Mouse (Mus musculus): ENCODE data around the gene Cpm. TPM values are rescaled to one million over a fixed set of nuclear protein-coding genes. Genes with fewer than 3 reads are reported as not detected.
"Not testable (repeated sequence)": the region's sequence is repeated elsewhere in the genome, so short reads cannot be mapped to it uniquely, and the experiment has no call there.

Cpm gene
- total RNA-seq, 4 experiments from 2014 or later, result 1.3 to 2.2 (median 1.5) TPM

DNA sequence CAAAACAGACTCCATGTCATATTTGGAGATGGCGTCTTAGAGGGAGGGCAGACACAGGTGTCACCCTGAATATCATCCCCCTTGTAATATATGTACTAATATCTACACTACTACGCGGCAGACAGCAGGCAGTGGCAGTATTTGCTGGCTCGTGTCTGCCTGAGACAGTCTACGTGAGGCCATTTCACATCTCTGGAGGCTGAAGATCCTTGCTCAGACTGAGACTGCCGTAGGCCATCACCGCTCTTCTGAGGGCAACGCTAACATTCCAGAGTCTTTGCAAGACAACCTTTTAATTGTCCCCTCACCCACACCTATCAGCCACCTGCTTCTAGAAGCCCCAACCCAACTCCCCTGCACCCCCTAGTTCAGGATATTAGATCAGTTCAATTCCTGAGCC, 84.2 kb downstream of the Cpm start:
- no peak for DNase-seq (ENCODE audit: low spot score in 2 of 2)

DNA sequence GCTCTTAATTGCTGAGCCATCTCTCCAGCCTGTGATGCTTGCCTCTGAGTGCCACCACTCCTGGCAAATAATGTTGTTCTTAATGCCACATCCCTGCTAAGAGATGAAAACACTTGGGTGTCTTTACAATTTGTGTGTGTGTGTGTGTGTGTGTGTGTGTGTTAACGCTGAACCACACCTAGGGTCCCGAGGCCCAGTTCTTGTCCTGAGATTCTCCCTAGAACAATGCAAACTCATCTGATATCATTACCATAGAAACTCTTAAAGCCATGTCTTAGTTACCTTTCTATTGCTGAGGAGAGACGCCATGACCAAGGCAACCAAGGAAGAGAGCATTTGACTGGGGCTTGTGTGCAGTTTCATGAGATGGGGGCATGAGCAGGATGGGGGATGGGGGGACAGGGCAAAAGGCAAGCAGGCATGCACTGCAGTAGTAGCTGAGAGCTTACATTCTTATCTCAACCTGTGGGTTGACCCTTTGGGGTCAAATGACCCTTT, 84.8 kb downstream of the Cpm start:
- no peak for DNase-seq (ENCODE audit: low spot score in 2 of 2)

DNA sequence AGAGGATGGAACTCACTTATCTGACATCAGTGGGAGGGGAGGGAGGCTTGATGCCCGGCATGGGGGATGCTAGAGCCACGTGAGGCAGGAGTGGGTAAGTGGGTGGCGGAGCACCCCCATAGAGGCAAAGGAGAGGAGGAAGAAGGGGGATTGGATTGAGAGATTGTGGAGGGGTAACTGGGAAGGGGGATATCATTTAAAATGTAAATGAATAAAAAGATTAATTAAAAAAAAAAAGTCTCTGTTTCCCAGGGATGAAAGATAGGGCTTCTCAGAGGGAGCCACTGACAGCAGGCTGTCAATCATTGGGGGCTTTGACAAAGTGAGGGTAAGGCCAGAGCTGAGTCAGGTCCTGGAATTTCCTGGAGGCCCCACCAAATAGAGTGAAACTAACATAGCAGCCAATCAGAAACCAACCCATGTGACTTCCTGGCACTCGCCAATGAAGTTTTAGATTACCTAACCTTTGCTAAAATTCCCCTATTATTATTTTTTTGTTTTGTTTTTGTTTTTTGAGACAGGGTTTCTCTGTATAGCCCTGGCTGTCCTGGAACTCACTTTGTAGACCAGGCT, 85.7 kb downstream of the Cpm start:
- no peak for DNase-seq (ENCODE audit: low spot score in 2 of 2)

DNA sequence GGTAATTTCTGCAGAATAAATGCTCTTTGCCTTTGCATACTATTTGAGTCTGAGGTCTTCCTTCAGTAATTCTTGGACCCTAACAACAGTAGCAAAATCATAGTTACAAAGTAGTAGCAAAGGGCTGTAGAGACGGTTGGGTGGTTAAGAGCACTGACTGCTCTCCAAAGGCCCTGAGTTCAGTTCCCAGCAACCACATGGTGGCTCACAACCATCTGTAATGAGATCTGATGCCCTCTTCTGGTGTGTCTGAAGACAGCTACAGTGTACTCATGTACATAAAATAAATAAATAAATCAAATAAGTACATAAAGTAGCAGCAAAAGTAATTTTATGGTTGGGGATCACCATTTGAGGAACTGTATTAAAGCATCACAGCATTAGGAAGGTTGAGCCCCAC, 86.4 kb downstream of the Cpm start:
- DNase-seq (ENCODE audit: low spot score in 2 of 2), result not testable (repeated sequence)

DNA sequence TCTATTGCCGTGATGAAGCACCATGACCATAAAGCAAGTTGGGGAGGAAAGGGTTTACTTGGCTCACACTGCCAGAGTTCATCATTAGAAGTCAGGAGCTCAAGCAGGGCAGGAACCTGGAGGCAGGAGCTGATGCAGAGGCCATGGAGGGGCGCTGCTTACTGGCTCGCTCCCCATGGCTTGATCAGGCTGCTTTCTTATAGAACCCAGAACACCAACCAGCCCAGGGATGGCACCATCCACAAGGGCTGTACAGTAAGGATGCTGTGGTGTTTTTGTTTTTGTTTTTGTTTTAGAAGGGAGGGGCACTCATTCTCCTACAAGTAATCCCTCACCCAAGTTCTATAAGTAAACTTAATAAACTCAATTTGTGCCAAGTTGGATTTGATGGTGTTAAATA, 87.4 kb downstream of the Cpm start:
- DNase-seq (ENCODE audit: low spot score in 2 of 2), result no peak

DNA sequence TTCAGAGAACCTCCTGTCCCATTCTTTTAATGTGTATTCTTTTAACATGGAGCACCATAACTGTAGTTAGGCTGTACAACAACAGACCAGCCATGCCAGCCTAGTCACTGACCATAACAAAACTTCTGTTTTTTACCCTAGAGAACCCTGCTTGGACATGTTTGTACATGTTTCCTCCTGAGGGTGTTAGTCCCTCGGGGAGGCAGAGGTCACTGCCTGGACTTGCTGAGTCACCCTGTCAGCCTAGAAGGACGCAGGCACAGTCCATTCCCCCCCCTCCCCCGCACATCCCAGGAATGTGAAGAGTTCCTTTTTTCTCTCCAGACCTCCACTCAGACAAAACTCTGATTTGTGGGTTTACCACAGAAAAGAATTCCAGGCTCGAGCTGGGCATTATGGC, 88.3 kb downstream of the Cpm start:
- DNase-seq (ENCODE audit: low spot score in 2 of 2), result peak in 1 of 2 experiments; percentile 28

DNA sequence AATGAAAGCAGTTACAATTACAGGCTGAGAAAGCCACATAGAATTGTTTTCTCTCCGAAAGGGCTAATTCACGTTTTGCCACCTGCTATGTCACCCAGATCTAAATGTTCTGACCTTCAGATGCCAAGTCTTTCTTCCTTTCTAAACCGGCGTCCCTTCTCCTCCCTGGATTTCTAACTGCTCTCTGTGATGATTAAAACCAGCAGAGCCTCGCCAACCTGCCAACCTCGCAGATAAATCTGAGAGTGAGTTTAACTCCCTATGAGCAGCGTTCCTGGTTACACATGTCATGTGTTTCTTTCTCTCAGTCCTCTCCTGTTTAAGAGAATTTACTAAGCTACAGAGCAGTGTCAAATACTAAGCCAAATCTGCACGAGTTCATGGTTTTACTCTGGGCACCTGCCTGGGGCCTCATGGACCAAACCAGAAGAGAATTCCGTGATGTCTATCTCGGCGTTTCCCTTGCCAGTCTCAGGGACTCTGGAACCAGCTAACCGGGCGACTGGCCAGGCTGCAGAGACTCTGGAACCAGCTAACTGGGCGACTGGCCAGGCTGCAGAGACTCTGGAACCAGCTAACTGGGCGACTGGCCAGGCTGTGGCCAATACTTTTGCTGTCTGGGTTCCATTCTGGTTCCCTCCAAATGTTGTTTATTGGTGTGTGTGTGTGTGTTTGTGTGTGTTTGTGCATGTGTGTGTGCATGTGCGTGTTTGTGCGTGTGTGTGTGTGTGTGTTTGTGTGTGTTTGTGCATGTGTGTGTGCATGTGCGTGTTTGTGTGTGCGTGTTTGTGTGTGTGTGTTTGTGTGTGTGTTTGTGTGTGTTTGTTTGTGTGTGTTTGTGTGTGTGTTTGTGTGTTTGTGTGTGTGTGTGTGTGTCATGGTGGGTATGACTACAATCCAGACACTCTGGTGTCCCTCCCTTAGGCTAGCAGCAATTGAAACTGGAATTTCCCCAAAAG, 89.1 kb downstream of the Cpm start:
- DNase-seq (ENCODE audit: low spot score in 2 of 2), result no peak

DNA sequence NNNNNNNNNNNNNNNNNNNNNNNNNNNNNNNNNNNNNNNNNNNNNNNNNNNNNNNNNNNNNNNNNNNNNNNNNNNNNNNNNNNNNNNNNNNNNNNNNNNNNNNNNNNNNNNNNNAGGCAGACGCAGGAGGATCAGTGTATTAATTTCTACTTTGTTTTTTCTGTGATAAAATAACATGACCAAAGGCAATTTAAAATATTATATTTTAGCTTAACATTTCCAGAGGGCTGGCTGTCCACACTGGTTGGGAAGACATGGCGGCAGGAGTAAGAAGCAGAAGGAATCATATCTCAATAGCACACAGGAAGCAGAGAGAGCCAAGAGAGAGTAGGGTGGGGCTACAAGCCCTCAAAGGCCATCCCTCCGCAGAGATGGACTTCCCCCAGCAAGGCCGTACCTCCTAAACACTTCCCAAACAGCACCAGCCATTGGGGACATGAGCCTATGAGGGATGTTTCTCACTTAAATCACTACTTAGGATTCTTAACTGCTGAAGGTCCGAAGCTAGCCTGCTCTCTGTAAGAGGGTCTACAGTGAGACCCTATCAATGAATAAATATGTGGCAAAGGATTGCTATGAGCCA, 94.9 kb downstream of the Cpm start:
- DNase-seq (ENCODE audit: low spot score in 2 of 2), result no peak

DNA sequence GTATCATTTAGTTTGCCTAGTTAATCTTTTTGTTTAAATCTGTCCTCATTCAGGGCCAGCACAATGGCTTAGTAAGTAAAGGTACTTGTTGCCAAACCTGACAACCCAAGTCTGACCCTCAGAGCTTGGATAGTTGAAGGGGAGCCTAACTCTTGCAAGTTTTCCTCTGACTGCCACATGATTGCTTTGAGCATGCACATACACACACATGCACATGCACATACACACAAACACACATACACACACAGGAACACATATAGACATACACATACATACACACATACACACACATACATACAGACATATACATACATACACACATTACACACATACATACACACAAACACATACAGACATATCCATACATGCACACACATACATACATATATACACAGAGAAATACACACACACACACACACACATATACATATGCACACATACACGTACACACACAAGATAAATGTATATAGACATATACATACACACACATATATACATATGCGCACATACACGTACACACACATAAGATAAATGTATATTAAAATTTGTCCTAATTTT, 95.6 kb downstream of the Cpm start:
- no peak for DNase-seq (ENCODE audit: low spot score in 2 of 2)

DNA sequence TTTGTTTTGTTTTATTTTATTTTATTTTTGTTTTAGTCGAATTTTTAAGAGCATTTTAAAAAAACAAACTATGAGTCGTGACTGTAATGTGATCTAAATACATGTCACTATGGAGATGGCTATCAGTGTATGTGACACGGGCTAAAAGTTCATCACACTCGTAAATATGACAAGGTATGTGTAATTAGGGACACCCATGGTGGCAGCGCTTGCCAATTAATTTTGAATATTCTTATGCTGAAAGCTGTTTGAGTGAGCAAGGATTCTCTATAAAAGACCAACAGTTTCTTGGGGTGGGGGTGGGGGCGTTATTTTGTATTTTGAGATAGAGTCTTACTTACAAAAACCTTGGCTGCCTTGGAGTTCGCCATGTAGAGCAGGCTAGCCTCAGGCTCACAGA, 96.4 kb downstream of the Cpm start:
- no peak for DNase-seq (ENCODE audit: low spot score in 2 of 2)

DNA sequence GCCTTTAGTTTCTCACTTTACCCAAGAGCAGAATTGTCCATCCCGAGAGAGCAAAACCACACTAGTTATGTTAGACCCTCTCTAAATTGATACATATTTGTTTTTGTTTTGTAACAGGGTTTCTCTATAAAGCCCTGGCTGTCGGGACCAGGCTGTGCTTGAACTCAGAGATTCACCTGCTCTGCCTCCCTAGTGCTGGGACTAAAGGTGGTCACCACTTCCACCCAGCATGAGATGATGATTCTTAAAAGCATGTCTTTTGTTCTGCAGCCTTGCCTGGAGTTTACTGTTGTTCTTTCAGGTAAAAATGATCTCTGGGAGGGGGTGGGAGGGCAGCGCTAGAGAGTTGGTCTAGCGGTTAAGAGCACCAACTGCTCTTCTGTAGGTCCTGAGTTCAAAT, 97.0 kb downstream of the Cpm start:
- no peak for DNase-seq (ENCODE audit: low spot score in 2 of 2)

DNA sequence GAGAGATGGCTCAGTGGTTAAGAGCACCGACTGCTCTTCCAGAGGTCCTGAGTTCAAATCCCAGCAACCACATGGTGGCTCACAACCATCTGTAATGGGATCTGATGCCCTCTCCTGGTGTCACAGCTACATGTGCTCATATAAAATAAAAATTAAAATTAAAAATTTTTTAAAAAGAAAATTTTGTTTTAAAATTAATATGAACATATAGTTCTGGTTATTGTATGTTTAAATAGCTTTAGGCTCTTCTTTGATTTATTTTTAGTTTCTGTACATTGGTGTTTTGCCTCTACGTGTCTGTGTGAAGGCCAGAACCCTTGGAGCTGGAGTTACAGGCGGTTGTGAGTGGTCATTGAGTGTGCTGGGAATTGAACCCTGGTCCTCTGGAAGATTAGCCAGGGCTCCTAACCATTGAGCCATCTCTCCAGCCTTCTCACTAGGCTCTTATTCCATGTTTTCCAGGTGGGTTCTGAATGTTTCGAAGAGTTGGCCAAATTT, 97.6 kb downstream of the Cpm start:
- DNase-seq (ENCODE audit: low spot score in 2 of 2), result no peak

DNA sequence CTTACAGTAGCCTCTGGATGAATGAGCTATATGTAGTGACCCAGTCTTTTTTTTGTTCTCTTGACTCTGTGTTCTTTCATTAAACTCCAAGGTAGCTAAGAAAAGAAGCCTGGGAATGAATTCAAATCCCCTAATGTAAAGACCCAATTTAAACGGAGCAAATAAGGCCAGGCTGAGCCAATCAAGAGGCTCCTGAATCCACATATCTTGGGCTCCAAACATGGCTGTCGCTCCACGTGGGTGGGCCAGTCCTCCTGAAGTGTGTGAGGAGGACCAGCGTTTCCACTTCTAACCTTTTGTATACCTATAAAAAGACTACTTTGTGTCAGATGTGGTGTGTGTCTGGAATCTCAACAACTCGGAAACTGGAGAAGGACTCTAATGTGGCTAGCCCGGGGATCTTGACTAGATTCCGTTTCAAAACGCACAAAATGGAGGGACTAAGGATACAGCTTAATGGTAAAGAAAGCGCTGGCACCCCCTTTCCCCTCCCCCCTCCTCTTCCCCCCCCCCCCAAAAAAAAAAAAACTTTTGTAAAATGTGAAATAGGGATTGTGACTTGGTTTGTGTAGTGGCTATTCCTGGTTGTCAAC, 98.3 kb downstream of the Cpm start:
- no peak for DNase-seq (ENCODE audit: low spot score in 2 of 2)

DNA sequence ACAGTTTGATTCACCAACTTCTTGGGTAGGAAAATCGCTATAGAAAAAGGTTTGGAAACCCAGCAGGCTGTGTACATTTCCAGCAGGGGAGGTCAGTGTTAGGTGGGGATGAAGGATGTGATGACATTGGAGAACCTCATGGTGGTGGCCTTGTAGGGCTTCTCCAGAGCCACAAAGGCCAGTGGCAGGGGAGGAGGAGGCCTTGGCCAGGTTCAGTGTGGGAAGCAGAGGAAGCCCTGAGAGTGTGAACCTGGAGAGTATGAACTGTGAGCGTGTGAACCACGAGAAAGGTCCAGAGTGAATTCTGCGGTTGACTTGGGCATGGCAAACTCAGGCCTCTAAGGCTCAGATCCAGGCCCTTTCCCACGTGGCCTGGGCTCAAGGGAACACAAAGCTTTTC, 99.3 kb downstream of the Cpm start:
- no peak for DNase-seq (ENCODE audit: low spot score in 2 of 2)

DNA sequence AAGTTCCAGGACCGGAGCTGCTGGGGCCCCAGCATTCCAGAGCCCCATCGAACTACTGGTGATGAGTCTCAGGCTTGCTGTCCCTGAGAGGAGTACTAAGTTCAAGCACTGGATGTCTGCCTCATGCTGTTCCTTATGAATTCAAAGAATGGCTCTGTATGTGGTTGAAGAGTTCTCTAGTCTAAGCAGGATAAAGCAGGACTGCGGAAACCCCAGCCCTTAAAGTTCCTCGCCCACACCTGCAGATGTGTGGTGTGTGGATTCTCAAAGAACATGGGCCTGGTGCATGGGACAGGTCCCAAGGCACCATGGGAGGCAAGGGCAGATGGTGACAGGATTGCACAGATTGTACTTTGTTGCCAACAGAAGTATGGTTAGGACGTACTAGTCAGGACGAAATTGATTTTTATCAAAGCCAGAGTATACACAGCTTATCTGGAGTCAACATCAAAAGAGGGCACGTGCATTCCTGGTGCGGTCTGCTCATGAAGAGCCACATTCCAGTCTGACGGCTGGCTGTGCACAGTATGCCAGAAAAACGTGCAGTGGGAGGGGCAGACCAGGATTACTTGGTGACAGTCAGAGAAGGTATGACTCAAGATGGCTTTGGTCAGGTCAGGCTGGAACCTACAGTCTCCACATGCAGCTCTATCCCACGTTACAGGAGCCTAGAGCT, 100.0 kb downstream of the Cpm start:
- DNase-seq (ENCODE audit: low spot score in 2 of 2), result no peak

DNA sequence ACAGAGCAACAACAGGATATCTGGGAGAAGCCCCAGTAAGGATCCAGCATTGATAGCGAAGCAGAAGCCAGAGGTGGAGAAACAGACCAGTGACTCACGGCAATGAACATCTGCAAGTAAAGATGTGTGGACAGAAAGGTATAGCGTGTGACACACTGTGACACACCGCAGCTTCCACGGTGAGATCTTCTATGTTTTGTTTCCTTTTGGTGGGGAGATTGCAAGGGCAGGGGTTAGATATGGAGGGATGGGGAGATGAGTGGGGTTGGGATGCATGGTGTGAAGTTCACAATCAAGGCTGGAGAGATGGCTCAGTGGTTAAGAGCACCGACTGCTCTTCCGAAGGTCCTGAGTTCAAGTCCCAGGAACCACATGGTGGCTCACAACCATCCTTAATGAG, 100.8 kb downstream of the Cpm start:
- no peak for DNase-seq (ENCODE audit: low spot score in 2 of 2)

DNA sequence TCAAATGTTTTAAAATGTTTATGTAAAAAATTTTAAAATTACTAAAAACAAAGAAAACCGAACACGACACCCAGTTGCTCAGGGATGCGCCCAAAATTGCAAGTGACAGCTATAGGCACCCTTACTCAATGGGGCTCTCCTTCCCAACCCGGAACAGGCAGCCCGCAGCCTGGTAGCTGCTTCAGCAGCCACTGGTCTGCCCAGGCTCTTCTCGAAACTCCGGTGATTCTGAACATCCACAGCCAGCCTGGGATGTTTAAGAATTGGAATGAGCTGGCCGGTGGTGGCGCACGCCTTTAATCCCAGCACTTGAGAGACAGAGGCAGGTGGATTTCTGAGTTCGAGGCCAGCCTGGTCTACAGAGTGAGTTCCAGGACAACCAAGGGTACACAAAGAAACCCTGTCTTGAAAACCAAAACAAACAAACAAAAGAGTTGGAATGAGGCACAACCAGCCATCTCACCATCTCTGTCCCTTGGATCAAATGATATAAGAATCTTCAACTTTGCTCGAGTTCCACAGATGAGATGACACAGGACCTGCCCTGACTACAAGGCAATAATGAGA, 101.4 kb downstream of the Cpm start:
- no peak for DNase-seq (ENCODE audit: low spot score in 2 of 2)

DNA sequence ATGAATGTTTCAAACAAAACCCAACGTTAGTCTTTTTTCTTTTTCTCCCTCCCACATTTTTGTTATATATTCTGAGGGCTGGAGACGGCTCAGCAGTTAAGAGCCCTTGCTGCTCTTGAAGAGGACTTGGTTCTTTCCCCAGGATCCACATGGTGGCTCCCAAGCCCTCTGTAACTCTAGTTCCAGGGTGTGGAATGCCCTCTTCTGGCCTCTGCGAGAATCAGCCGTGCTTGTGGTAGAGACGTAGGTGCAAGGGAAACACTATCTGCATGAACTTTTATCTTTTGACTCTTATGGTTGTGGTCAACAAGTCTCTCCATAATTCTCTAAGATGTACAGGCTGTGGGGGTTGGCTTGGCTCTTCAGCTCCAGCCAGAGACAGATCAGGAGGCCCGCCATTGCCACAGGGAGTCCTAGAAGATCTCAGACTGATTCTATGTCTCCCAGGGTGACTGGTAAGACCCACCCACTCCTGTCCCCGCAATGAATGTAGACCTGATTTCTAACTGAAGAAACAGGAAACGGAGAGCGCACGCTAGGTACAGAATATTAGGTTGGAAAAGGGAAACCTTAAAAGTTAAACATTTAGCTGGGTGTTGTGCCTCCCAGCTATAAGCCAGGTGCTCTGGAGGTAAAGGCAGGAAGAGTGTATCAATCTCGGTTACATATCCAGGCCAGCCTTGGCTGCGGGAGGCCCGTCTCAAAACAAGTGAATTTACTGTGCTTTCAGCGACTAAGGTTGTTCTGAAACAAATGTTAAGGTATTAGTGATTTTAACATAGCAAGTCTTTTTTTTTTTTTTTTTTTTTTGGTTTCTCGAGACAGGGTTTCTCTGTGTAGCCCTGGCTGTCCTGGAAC, 102.2 kb downstream of the Cpm start:
- no peak for DNase-seq (ENCODE audit: low spot score in 2 of 2)

DNA sequence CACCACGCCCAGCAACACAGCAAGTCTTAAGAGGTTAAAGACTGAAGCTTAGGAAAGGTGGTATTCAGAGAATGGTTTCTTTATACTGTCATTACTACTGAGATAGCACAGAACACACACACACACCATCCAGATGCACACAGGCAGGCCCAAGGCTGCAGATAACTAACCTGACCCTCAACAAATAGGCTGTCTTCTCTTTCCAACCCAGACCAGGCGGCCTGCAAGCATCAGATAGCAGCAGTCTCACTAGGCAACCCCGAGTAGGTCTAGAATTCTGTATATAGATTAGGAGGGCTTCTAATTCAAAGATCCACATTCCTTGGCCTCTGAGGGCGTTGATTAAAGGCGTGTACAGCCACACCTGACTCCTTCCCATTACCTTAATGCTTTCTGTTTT, 102.9 kb downstream of the Cpm start:
- no peak for DNase-seq (ENCODE audit: low spot score in 2 of 2)
